11 mouse cellular contexts compared by ENCODE assay signal in genomic region chr10:99267621-99268020, GRCm38 (mm10). TPM values are rescaled to one million over a fixed set of nuclear protein-coding genes. Genes with fewer than 3 reads are reported as not detected.
DNase-seq lines count a peak whose midpoint lies in the region; ATAC-seq lines count a peak whose summit lies in the region.
"Had no signal": no experiment of that assay in that cellular context is flagged by ENCODE, and none has a peak within 500 bp of the region (broad histone marks: within the 10 kb centered on the region; RNA-seq: fewer than 3 reads in every experiment).

No protein-coding gene starts in this region.

- H3K4me3 ChIP-seq in heart, embryonic 16.5 days (ENCODE audit: low read length) = no peak overlapping the region
- H3K4me3 ChIP-seq in lung, embryonic 16.5 days (ENCODE audit: low read length) = peak overlapping the region; percentile 2; the same call in 1 of the 2 replicates
- H3K4me3 ChIP-seq in forebrain, embryonic 12.5 days (replicated peaks) = no peak overlapping the region
- peak overlapping the region; percentile 98 for H3K4me3 ChIP-seq in macrophage (ENCODE audit: inconsistent target)
- H3K4me3 ChIP-seq: liver, embryonic 15.5 days had no signal

- H3K9ac ChIP-seq in heart, embryonic 16.5 days (ENCODE audit: low read length) = no peak overlapping the region
- no peak overlapping the region for H3K9ac ChIP-seq in lung, embryonic 16.5 days (ENCODE audit: low read length)
- H3K9ac ChIP-seq in forebrain, embryonic 12.5 days = no peak overlapping the region
- H3K9ac ChIP-seq: liver, embryonic 15.5 days had no signal

- no peaks in the 10 kb centered on the region; the same call in 1 of the 2 replicates for H3K36me3 ChIP-seq in heart, embryonic 16.5 days (ENCODE audit: control insufficient read depth, insufficient read depth)
- H3K36me3 ChIP-seq in lung, embryonic 16.5 days (ENCODE audit: control insufficient read depth, insufficient read depth, low read length) = peaks cover 4% of the 10 kb centered on the region
- H3K36me3 ChIP-seq in forebrain, embryonic 12.5 days (replicated peaks) = no peaks in the 10 kb centered on the region
- H3K36me3 ChIP-seq in macrophage (ENCODE audit: inconsistent target) = no peaks in the 10 kb centered on the region

- no peaks in the 10 kb centered on the region for H3K27me3 ChIP-seq in heart, embryonic 16.5 days (ENCODE audit: control insufficient read depth, insufficient read depth, low read length)
- H3K27me3 ChIP-seq in lung, embryonic 16.5 days (ENCODE audit: control insufficient read depth, insufficient read depth, low read depth, low read length) = no peaks in the 10 kb centered on the region
- H3K27me3 ChIP-seq in forebrain, embryonic 12.5 days = peaks cover 22% of the 10 kb centered on the region

- peaks cover 30% of the 10 kb centered on the region for H3K4me1 ChIP-seq in heart, embryonic 16.5 days (ENCODE audit: control insufficient read depth, insufficient read depth, low read length)
- H3K4me1 ChIP-seq in lung, embryonic 16.5 days (replicated peaks; ENCODE audit: control insufficient read depth, insufficient read depth, low read length) = peaks cover 48% of the 10 kb centered on the region
- H3K4me1 ChIP-seq in forebrain, embryonic 12.5 days = peaks cover 65% of the 10 kb centered on the region

- DNase-seq in heart, adult 11 months = no peak
- no peak for DNase-seq in lung, postnatal 14 days
- DNase-seq in cerebellum, postnatal 25 days = no peak
- no peak for DNase-seq in left cerebral cortex, postnatal 36 days (ENCODE audit: low spot score in 2 of 2)
- DNase-seq: cerebellum, adult 2 months; right cerebral cortex, postnatal 4 days had no signal

- WGBS in heart, embryonic 16.5 days = 63% methylated on average over 1 of the region's 1 CpGs
- whole genome bisulfite sequencing in lung, embryonic 16.5 days = 25% methylated on average over 1 of the region's 1 CpGs
- 73% methylated on average over 1 of the region's 1 CpGs for WGBS in forebrain, embryonic 12.5 days
- 93% methylated on average over 1 of the region's 1 CpGs for WGBS in macrophage (ENCODE audit: missing documents)

- intact Hi-C loops in left cerebral cortex, postnatal 36 days (cut with DNase I) = no loop called here

- H3K27ac ChIP-seq in heart, embryonic 16.5 days (ENCODE audit: low read length) = peak overlapping the region; percentile 73
- H3K27ac ChIP-seq in lung, embryonic 16.5 days (ENCODE audit: low read length) = peak overlapping the region; percentile 85
- H3K27ac ChIP-seq in forebrain, embryonic 12.5 days = peak overlapping the region; percentile 86
- H3K27ac ChIP-seq in macrophage = peak overlapping the region; percentile 99

- peaks cover 51% of the 10 kb centered on the region for H3K79me2 ChIP-seq in macrophage (ENCODE audit: inconsistent target)

- H3K9me3 ChIP-seq in heart, embryonic 16.5 days (replicated peaks; ENCODE audit: control insufficient read depth, low read length) = no peaks in the 10 kb centered on the region
- no peaks in the 10 kb centered on the region for H3K9me3 ChIP-seq in lung, embryonic 16.5 days (ENCODE audit: control insufficient read depth, low read length)
- no peaks in the 10 kb centered on the region for H3K9me3 ChIP-seq in forebrain, embryonic 12.5 days
- H3K9me3 ChIP-seq: liver, embryonic 15.5 days had no signal

- peak overlapping the region; percentile 30 for H3K4me2 ChIP-seq in heart, embryonic 16.5 days (ENCODE audit: low read depth, low read length)
- peak overlapping the region; percentile 49 for H3K4me2 ChIP-seq in lung, embryonic 16.5 days (ENCODE audit: low read depth, low read length)
- peak overlapping the region; percentile 40 for H3K4me2 ChIP-seq in forebrain, embryonic 12.5 days

- no peak for ATAC-seq in heart, embryonic 16.5 days (replicated peaks; ENCODE audit: extremely low read depth, insufficient read depth, low FRiP score)
- ATAC-seq in lung, embryonic 16.5 days (ENCODE audit: low read depth) = no peak
- no peak for ATAC-seq in forebrain, embryonic 12.5 days (ENCODE audit: low FRiP score)

RNA-seq across cellular contexts. Expression of gene Dusp6, which starts 4.6 kb away (rescaled TPM):
- 39.4 and 40.7 TPM in 2 replicates for polyA plus RNA-seq in heart, embryonic 16.5 days (2015; fragmentation: Nextera tagmentation; extraction: Ambion mirVana)
- polyA plus RNA-seq in lung, embryonic 16.5 days (2015; fragmentation: Nextera tagmentation; extraction: Ambion mirVana) = 79.3 and 80.3 TPM in 2 replicates
- polyA plus RNA-seq in forebrain, embryonic 12.5 days (2016; fragmentation: Nextera tagmentation; extraction: Ambion mirVana) = 37.1 and 40.0 TPM in 2 replicates
- 10 to 100 TPM in 5 of 26 experiments, 1 to 10 TPM in 18, under 1 TPM in 3; 0.54 to 35.4 (median 3.9) TPM for total RNA-seq in macrophage (2018; cell fraction: chromatin; rRNA removed)
- total RNA-seq in macrophage (2018; cell fraction: cytosol; rRNA removed) = 10 to 100 TPM in 15 of 26 experiments, 1 to 10 TPM in 11; 1.7 to 21.0 (median 10.7) TPM
- total RNA-seq in macrophage (2018; cell fraction: nucleus; rRNA removed) = 100 to 1,000 TPM in 1 of 26 experiments, 10 to 100 TPM in 6, 1 to 10 TPM in 19; 1.8 to 134 (median 8.0) TPM
- polyA plus RNA-seq in macrophage (2018) = 5.0 to 150 TPM (median 6.0 TPM) in 3 replicates
- total RNA-seq in left cerebral cortex, postnatal 36 days (2021) = 100 to 1,000 TPM in 1 of 2 experiments, 10 to 100 TPM in 1; 72.3 to 107 TPM

Comparison
In these comparisons a context has a peak if more than half of its experiments do, and no peak if none do; other contexts are left out.
1. H3K4me3 ChIP-seq: peak in lung, embryonic 16.5 days (single experiment) and macrophage (single experiment); none in heart, embryonic 16.5 days (single experiment) and forebrain, embryonic 12.5 days (single experiment).
2. Peak in every context shown above with its lines, with median percentiles within 50 percentile points of each other: H3K27ac ChIP-seq and H3K4me2 ChIP-seq.